In the genomic region with DNA sequence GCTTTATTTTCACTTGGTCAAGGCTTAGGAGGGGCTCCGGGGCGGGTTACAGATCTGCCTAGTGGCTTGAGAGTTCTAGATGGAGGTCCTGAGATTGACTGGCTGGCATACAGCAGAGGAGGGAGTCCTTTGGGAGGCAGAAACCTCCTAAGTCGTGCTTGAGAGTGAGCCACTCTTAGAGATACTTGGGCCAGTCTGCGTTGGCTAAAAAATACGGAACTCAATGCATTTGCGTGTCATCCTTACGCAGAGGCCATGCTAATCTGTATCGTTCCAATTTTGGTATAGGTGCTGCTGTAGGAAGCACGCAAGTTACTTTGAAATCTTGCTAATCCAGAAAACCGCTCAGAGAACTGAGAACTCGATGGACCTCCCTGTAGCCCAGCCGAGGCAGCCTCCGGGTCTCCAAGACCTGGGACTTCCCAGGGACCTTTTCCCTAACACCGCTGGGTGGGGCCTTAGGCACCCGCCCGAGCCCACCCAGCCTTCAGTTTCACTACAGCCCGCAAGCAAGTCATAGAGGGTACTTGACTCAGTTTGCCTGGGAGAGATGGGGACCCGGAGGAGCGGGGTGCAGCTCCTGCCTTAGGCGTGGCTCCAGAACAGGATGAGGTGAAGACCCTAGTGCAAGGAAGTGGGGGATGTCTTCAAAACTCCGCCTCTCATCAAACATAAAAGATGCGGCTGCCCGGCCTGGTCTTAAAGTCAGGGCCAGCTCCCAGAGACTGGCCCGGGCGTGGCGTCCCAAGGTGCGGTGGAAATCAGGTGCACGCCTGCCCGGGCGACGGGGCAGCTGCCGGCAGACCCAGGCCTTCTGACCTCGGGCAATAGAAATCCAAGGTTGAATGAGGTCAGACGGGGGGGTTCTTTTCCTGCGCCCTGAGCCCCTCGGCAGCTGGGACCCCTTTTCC, we compare ENCODE assay signal across 8 mouse cellular contexts. TPM values are rescaled to one million over a fixed set of nuclear protein-coding genes. Genes with fewer than 3 reads are reported as not detected.
DNase-seq lines count a peak whose midpoint lies in the region; ATAC-seq lines count a peak whose summit lies in the region.

No protein-coding gene starts in this region.

- peaks cover 51% of the 10 kb centered on the region for H3K4me1 ChIP-seq in heart, embryonic 12.5 days (replicated peaks)
- peaks cover 42% of the 10 kb centered on the region for H3K4me1 ChIP-seq in heart, embryonic 16.5 days (ENCODE audit: control insufficient read depth, insufficient read depth, low read length)

- H3K4me2 ChIP-seq in heart, embryonic 12.5 days: peak overlapping the region; percentile 94
- H3K4me2 ChIP-seq in heart, embryonic 16.5 days (ENCODE audit: low read depth, low read length): peak overlapping the region; percentile 88

- peaks cover 59% of the 10 kb centered on the region for H3K79me2 ChIP-seq in macrophage (ENCODE audit: inconsistent target)

- ATAC-seq in heart, embryonic 12.5 days (ENCODE audit: insufficient number of reproducible peaks, low FRiP score): no peak
- ATAC-seq in heart, embryonic 16.5 days (replicated peaks; ENCODE audit: extremely low read depth, insufficient read depth, low FRiP score): no peak

- DNase-seq in heart, adult 8-10 months (ENCODE audit: low spot score): no peak
- peak; percentile 44 for DNase-seq in MN1 (ENCODE audit: low spot score)
- DNase-seq in thymus, postnatal 4 days: peak; percentile 64
- no peak for DNase-seq in T-cell, adult 2 months (ENCODE audit: low spot score)
- DNase-seq in cerebellum, adult 11 months: no peak

- H3K4me3 ChIP-seq in heart, embryonic 12.5 days: peak overlapping the region; percentile 64
- peak overlapping the region; percentile 87 for H3K4me3 ChIP-seq in heart, embryonic 16.5 days (ENCODE audit: low read length)
- peak overlapping the region; percentile 91 for H3K4me3 ChIP-seq in macrophage (ENCODE audit: inconsistent target)

- WGBS in heart, embryonic 12.5 days: 3% methylated on average over 36 of the region's 36 CpGs
- WGBS in heart, embryonic 16.5 days: 2% methylated on average over 35 of the region's 36 CpGs
- 2% methylated on average over 35 of the region's 36 CpGs for WGBS in macrophage (ENCODE audit: missing documents)

- no peaks in the 10 kb centered on the region for H3K9me3 ChIP-seq in heart, embryonic 12.5 days (replicated peaks)
- H3K9me3 ChIP-seq in heart, embryonic 16.5 days (replicated peaks; ENCODE audit: control insufficient read depth, low read length): no peaks in the 10 kb centered on the region

- H3K36me3 ChIP-seq in heart, embryonic 12.5 days: no peaks in the 10 kb centered on the region
- H3K36me3 ChIP-seq in heart, embryonic 16.5 days (ENCODE audit: control insufficient read depth, insufficient read depth): no peaks in the 10 kb centered on the region
- H3K36me3 ChIP-seq in macrophage (ENCODE audit: inconsistent target): no peaks in the 10 kb centered on the region

- peak overlapping the region; percentile 90 for H3K27ac ChIP-seq in heart, embryonic 12.5 days (ENCODE audit: poor library complexity, severe bottlenecking)
- peak overlapping the region; percentile 94 for H3K27ac ChIP-seq in heart, embryonic 16.5 days (ENCODE audit: low read length)
- H3K27ac ChIP-seq in macrophage: peak overlapping the region; percentile 75

- H3K27me3 ChIP-seq in heart, embryonic 12.5 days (replicated peaks): no peaks in the 10 kb centered on the region
- no peaks in the 10 kb centered on the region for H3K27me3 ChIP-seq in heart, embryonic 16.5 days (ENCODE audit: control insufficient read depth, insufficient read depth, low read length)

- peak overlapping the region; percentile 95 for H3K9ac ChIP-seq in heart, embryonic 12.5 days
- peak overlapping the region; percentile 89 for H3K9ac ChIP-seq in heart, embryonic 16.5 days (ENCODE audit: low read length)

RNA-seq across cellular contexts. Expression of a gene that starts 1.3 kb away (rescaled TPM):
- 41.9 and 42.0 TPM in 2 replicates for polyA plus RNA-seq in heart, embryonic 12.5 days (2016; fragmentation: Nextera tagmentation; extraction: Ambion mirVana)
- total RNA-seq in heart, adult 8-10 months (2022): 100 to 1,000 TPM in 1 of 4 experiments, 10 to 100 TPM in 3; 72.5 to 127 (median 97.2) TPM
- 22.8 and 29.7 TPM in 2 replicates for polyA plus RNA-seq in heart, embryonic 16.5 days (2015; fragmentation: Nextera tagmentation; extraction: Ambion mirVana)
- 100 to 1,000 TPM; 116 to 655 (median 298) TPM for total RNA-seq in macrophage (2018; cell fraction: chromatin; rRNA removed)
- 100 to 1,000 TPM; 130 to 278 (median 207) TPM for total RNA-seq in macrophage (2018; cell fraction: cytosol; rRNA removed)
- total RNA-seq in macrophage (2018; cell fraction: nucleus; rRNA removed): 100 to 1,000 TPM; 203 to 600 (median 357) TPM
- polyA plus RNA-seq in macrophage (2018): 130 to 219 TPM (median 188 TPM) in 3 replicates

Comparison
In these comparisons a context has a peak if more than half of its experiments do, and no peak if none do; other contexts are left out.
1. DNase-seq: peak in MN1 (single experiment) and thymus, postnatal 4 days (single experiment); none in heart, adult 8-10 months (single experiment), T-cell, adult 2 months (single experiment) and cerebellum, adult 11 months (single experiment).
2. Peak in every context shown above with its lines, with median percentiles within 50 percentile points of each other: H3K27ac ChIP-seq and H3K4me3 ChIP-seq.